Mouse (Mus musculus): ENCODE measurements around the gene Ccdc33. TPM values are rescaled to one million over a fixed set of nuclear protein-coding genes. Genes with fewer than 3 reads are reported as not detected.

Ccdc33 gene
- total and polyA plus RNA-seq, 2 experiments from 2014 or later: 0.52 to 0.75 TPM

DNA sequence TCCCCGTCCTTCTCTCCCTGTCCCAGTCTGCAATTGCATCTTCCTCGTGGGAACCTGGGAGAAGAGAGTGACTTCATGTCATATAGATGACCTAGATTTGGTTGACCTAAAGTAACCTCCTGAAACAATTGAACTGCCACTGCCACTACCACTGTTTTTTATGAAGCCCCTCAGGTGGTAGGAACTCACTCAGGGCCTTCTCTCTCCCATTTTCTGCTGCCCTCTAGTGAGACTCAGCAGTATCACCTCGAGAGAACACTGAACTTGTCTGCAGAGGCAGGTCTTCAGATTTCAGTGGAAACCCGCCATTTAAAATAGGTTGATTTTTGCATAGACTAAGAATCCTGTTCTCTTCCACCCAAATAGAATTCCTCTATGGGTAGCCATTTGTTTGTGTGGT, 123.3 kb downstream of the Ccdc33 start:
- H3K4me2 ChIP-seq (ENCODE audit: low read depth, low read length): no peak overlapping the region
- no peaks in the 10 kb centered on the region for H3K27me3 ChIP-seq (ENCODE audit: insufficient read depth, low read length)
- H3K4me3 ChIP-seq (ENCODE audit: low read length): no peak overlapping the region
- H3K9ac ChIP-seq (replicated peaks; ENCODE audit: low read length): no peak overlapping the region
- peaks cover 5% of the 10 kb centered on the region; the same call in 1 of the 2 replicates for H3K4me1 ChIP-seq (ENCODE audit: insufficient read depth, low read length)
- H3K27ac ChIP-seq: no peak overlapping the region
- DNase-seq (ENCODE audit: low spot score): peak; percentile 76
- H3K9me3 ChIP-seq (ENCODE audit: low read length): no peaks in the 10 kb centered on the region
- TF ChIP-seq CTCF (IDR thresholded peaks at IDR 0.05; ENCODE audit: low read depth): peak; percentile 82
- 36% methylated on average over 4 of the region's 4 CpGs for WGBS
- no peak for ATAC-seq
- no peaks in the 10 kb centered on the region for H3K36me3 ChIP-seq (ENCODE audit: insufficient read depth, low read length)

DNA sequence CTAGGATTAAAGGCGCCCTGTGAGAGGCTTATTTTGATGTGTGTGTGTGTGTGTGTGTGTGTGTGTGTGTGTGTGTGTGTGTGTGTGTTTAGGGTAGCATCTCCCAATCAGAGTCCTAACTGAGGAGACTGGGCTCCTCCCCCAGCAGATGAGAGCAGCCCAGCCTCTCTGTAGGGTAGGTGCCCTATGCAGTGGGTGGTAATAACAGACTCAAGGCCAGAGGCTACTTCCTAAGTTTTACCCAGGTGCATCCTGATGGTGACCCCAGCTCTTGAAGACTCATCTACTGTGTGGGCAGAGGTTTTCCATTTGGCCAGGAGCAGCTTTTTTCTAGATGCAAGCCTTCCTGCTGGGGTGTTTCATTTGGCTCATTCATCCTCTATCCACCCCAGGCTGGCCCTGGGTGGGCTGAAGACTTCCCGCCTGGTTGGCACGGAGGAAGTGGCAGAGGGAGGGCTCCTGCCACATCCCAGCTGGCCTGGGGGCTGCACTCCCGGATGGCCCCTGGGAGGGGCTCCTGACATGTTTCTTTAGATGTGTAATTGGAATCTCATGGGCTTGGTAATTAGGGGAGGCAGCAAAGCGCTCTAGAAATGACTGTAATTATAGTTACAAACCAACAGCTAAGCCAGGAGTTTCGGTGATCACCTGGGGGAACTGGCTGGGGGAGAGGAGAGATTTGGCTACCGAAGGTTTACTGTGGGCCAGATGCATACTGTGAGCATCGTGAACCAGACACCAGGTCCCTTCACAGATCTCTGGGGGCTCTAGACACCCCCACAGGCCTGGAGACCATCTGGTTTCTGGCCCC, 125.6 kb downstream of the Ccdc33 start:
- no peak overlapping the region for H3K27ac ChIP-seq
- ATAC-seq: peak; percentile 8; the same call in 1 of the 2 replicates

DNA sequence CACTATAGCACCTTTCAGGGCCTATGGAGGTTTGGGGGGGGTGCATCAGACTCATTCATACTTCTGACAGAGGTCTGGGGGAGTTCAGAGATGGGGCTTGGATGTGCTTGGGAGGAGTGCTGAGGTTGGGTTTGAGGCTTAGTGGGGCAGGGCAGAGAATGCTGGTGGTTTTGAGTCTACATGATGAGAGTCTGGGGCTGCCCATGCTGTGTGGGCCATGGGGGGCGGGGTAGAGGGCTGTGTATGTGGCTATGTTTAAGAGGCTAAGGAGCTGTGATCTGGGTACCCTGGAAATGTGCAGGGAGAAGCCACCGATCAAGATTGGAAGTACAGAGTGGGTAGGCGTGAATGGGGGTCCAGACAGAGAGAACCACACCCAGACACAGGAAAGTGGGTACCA, 126.6 kb downstream of the Ccdc33 start:
- H3K36me3 ChIP-seq (ENCODE audit: insufficient read depth, low read length): no peaks in the 10 kb centered on the region

More for the DNA sequence above, 125.6 kb downstream of the Ccdc33 start:
- H3K27me3 ChIP-seq (ENCODE audit: insufficient read depth, low read length): no peaks in the 10 kb centered on the region
- peaks cover 9% of the 10 kb centered on the region for H3K4me1 ChIP-seq (ENCODE audit: insufficient read depth, low read length)
- 39% methylated on average over 8 of the region's 8 CpGs for WGBS
- no peak overlapping the region for H3K4me3 ChIP-seq (ENCODE audit: low read length)
- H3K36me3 ChIP-seq (ENCODE audit: insufficient read depth, low read length): no peaks in the 10 kb centered on the region
- no peak overlapping the region for H3K9ac ChIP-seq (replicated peaks; ENCODE audit: low read length)
- H3K4me2 ChIP-seq (ENCODE audit: low read depth, low read length): no peak overlapping the region
- no peaks in the 10 kb centered on the region for H3K9me3 ChIP-seq (ENCODE audit: low read length)
- no peak for TF ChIP-seq CTCF (IDR thresholded peaks at IDR 0.05; ENCODE audit: low read depth)
- DNase-seq (ENCODE audit: low spot score): peak; percentile 48

DNA sequence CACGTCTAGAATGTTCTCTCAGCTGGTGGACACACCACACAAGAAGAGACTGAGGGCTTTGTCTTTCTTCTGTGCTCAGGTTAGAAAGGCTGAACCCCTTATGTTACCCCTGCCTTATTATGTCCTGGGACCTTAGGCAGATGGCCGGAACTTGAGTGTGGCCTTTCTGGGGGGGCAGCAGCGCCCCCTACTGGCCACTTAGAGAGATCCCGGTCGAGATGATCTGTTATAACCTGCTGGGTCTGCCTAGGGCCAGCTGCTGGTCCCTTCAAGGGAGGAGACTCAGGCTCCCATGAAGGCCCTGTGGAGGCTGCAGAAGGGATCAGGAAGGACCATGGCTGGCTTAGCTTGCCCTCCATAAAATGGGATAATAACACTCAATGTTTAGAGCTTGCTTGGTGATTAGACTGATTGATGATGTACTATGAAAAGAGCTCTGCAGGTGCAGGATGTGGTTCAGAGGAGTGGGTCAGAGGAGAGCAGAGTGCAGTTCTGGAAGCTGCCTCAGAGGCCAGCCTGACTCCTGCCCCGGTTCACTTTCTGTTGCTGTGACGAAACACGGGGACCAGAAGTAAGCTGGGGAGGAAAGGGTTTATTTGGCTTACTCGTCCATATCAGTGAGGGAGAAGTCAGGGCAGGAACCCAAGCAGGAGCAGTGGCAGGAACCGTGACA, 128.0 kb downstream of the Ccdc33 start:
- H3K4me2 ChIP-seq (ENCODE audit: low read depth, low read length): no peak overlapping the region
- H3K9me3 ChIP-seq (ENCODE audit: low read length): no peaks in the 10 kb centered on the region
- peak; percentile 34 for DNase-seq (ENCODE audit: low spot score)
- peak; percentile 71 for TF ChIP-seq CTCF (IDR thresholded peaks at IDR 0.05; ENCODE audit: low read depth)
- no peak for ATAC-seq
- no peak overlapping the region for H3K9ac ChIP-seq (replicated peaks; ENCODE audit: low read length)
- no peaks in the 10 kb centered on the region for H3K27me3 ChIP-seq (ENCODE audit: insufficient read depth, low read length)
- no peak overlapping the region for H3K4me3 ChIP-seq (ENCODE audit: low read length)
- H3K4me1 ChIP-seq (ENCODE audit: insufficient read depth, low read length): peaks cover 7% of the 10 kb centered on the region; the same call in 1 of the 2 replicates
- H3K36me3 ChIP-seq (ENCODE audit: insufficient read depth, low read length): no peaks in the 10 kb centered on the region
- WGBS: 45% methylated on average over 10 of the region's 10 CpGs
- H3K27ac ChIP-seq: no peak overlapping the region

More for the DNA sequence above, 126.6 kb downstream of the Ccdc33 start:
- DNase-seq (ENCODE audit: low spot score) (no peak), ATAC-seq (no peak)
- TF ChIP-seq CTCF (IDR thresholded peaks at IDR 0.05; ENCODE audit: low read depth): no peak
- H3K4me3 ChIP-seq (ENCODE audit: low read length): no peak overlapping the region
- no peak overlapping the region for H3K9ac ChIP-seq (replicated peaks; ENCODE audit: low read length)
- H3K27ac ChIP-seq: no peak overlapping the region
- no peak overlapping the region for H3K4me2 ChIP-seq (ENCODE audit: low read depth, low read length)
- 74% methylated on average over 3 of the region's 3 CpGs for WGBS
- no peaks in the 10 kb centered on the region for H3K27me3 ChIP-seq (ENCODE audit: insufficient read depth, low read length)
- no peaks in the 10 kb centered on the region for H3K9me3 ChIP-seq (ENCODE audit: low read length)
- H3K4me1 ChIP-seq (ENCODE audit: insufficient read depth, low read length): peaks cover 7% of the 10 kb centered on the region; the same call in 1 of the 2 replicates

DNA sequence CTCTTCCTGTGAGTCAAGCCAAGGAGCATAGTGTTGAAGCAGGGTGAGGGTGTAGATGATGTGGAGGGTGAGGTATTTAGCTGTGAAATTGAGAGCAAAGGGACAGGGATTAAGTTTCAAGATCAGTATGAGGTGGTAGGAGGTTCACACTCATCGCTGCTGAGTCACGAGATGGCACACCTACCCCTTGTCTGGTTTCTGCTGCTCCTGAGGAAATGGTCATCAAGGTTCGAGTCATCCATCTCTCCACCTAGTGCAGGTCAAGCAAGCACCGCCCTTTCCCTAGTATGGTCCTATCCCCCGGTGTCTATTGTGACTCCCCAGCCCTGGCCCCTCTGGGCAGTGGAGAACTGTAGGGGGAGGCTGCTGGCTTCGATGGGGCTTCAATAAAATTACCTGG, 129.3 kb downstream of the Ccdc33 start:
- peaks cover 7% of the 10 kb centered on the region; the same call in 1 of the 2 replicates for H3K4me1 ChIP-seq (ENCODE audit: insufficient read depth, low read length)
- H3K9me3 ChIP-seq (ENCODE audit: low read length): no peaks in the 10 kb centered on the region
- H3K27me3 ChIP-seq (ENCODE audit: insufficient read depth, low read length): no peaks in the 10 kb centered on the region
- no peak overlapping the region for H3K27ac ChIP-seq
- no peak for TF ChIP-seq CTCF (IDR thresholded peaks at IDR 0.05; ENCODE audit: low read depth)
- no peak for ATAC-seq
- no peak overlapping the region for H3K4me2 ChIP-seq (ENCODE audit: low read depth, low read length)
- no peak overlapping the region for H3K4me3 ChIP-seq (ENCODE audit: low read length)
- no peak for DNase-seq (ENCODE audit: low spot score)
- no peak overlapping the region for H3K9ac ChIP-seq (replicated peaks; ENCODE audit: low read length)
- 93% methylated on average over 6 of the region's 6 CpGs for whole genome bisulfite sequencing
- H3K36me3 ChIP-seq (ENCODE audit: insufficient read depth, low read length): no peaks in the 10 kb centered on the region

DNA sequence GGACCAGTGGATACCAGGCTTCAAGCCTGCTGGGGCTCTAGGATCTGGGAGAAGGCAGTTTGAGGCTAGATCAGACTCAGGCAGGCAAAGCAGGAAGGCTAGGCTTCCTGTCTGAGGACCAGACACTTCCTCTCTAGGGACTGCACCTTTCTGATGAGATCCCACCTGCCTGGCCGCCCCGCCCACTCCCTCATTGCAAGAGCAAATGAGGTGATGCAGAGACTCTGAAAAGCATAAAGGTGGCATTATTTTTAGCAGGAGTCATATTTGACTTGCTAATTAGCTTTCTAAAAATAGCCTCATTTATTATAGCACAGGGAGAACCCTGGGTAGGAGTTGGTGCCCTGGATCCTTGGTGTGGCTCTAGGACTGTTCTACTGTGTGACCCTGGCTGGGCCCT, 130.5 kb downstream of the Ccdc33 start:
- H3K27ac ChIP-seq: no peak overlapping the region
- ATAC-seq (no peak), DNase-seq (ENCODE audit: low spot score) (no peak)
- no peak overlapping the region for H3K4me2 ChIP-seq (ENCODE audit: low read depth, low read length)
- H3K9ac ChIP-seq (replicated peaks; ENCODE audit: low read length): no peak overlapping the region
- TF ChIP-seq CTCF (IDR thresholded peaks at IDR 0.05; ENCODE audit: low read depth): no peak
- no peaks in the 10 kb centered on the region for H3K36me3 ChIP-seq (ENCODE audit: insufficient read depth, low read length)
- WGBS: 72% methylated on average over 2 of the region's 2 CpGs
- peaks cover 7% of the 10 kb centered on the region; the same call in 1 of the 2 replicates for H3K4me1 ChIP-seq (ENCODE audit: insufficient read depth, low read length)
- H3K4me3 ChIP-seq (ENCODE audit: low read length): no peak overlapping the region
- no peaks in the 10 kb centered on the region for H3K27me3 ChIP-seq (ENCODE audit: insufficient read depth, low read length)
- H3K9me3 ChIP-seq (ENCODE audit: low read length): no peaks in the 10 kb centered on the region

Data from hindbrain, postnatal 0 days (tissue).